Mouse (Mus musculus) CH12.LX (cell line): Measurements from ENCODE around the gene Bckdha.
A peak's percentile ranks its signal among the peaks of the same experiment; 100 is the strongest.

Experiments
- CTCF ChIP-seq, 2 experiments: IDR thresholded peaks in 1 of 2; conservative IDR thresholded peaks in 1 of 2; 2 replicates each; pipeline ENCODE4 v1.5.1; 2011 to 2012; ENCODE audit warnings: low read depth in 2 of 2, low read length in 2 of 2, improper control_type of control experiment in 1 of 2, inconsistent platforms in 1 of 2, mild to moderate bottlenecking in 1 of 2, moderate library complexity in 1 of 2
- KAT2A ChIP-seq: IDR thresholded peaks from 2 replicates; pipeline ENCODE4 v1.6.1; 2012; ENCODE audit warnings: low read length, improper control_type of control experiment, inconsistent platforms; ENCODE audit not compliant: insufficient replicate concordance
- MYC ChIP-seq: IDR thresholded peaks from 2 replicates; pipeline ENCODE4 v1.6.1; 2011; ENCODE audit warnings: low read depth, mild to moderate bottlenecking, improper control_type of control experiment, low read length
- POLR2A ChIP-seq: IDR thresholded peaks from 2 replicates; pipeline ENCODE4 v1.6.1; 2011; ENCODE audit warnings: low read depth, mild to moderate bottlenecking, improper control_type of control experiment, low read length
- TBP ChIP-seq: conservative IDR thresholded peaks from 2 replicates; pipeline ENCODE4 v1.6.1; 2011; ENCODE audit warnings: low read depth, low read length, improper control_type of control experiment
- TCF12 ChIP-seq: IDR thresholded peaks from 2 replicates; pipeline ENCODE4 v1.6.1; 2014; ENCODE audit warnings: low read depth, mild to moderate bottlenecking, inconsistent platforms, low read length, improper control_type of control experiment

DNA sequence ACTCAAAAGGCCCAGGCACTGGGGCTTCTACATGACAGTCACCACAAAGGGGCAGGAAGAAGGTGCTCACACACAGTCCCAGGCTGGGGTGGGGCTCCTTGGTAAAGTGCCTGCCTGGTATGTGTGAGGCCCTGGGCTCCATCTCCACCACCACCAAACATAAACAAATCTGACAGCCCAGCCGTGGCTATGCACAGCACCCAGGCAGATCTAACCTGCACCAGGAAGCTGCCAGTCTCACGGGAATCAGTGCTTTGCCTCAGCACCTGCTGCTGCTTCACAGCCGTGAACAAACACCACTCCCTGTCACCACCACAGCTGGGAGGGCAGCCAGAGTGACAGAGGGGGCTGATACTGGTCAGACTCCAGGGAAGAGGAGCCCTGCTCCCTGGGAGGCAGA lies 22.4 kb downstream of the Bckdha start:
- TF ChIP-seq TCF12 (peak; percentile 35; the same call in 1 of the 2 replicates), CTCF (conservative IDR thresholded peaks at IDR 0.05 in 1 of 2, IDR thresholded peaks at IDR 0.05 in 1 of 2; ENCODE audit: low read depth in 2 of 2, low read length in 2 of 2) (no peak), POLR2A (no peak), TBP (no peak), KAT2A (no peak), MYC (no peak)
